Mouse (Mus musculus): ENCODE measurements at regions not wholly inside any gene's neighbourhood (a gene's known extent, or its start where the extent isn't known, plus 50 kb on each side); places are given as distances from the start of the nearest gene placed in this dataset.

DNA sequence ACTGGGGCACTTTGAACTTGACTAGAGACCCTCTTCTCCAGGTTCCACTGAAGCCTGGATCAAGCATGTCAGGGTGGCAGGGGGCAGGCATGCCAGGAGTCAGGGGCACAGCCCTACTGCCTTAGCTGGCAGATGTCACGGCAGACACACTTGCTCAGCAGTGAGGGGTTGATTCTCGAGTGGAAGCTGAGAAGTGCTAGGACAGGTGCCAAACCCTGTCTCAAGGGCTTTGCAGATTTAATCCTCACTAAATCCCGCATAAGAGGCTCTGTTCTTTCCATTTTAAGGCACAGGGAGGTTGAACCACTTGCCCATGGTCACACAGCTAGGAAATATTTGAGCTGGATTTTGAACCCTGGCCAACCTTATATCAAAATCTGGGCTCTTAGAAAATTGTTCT is 223.5 kb upstream of the Mvb12b start:
- DNase-seq, result no peak

GRCm38 (mm10) chr2:34110582-34110981 is 222.8 kb upstream of the Mvb12b start:
- DNase-seq, result no peak

- DNase-seq, result no peak
These were observed 220.0 kb upstream of the Mvb12b start for GRCm38 (mm10) chr2:34107566-34108303.

GRCm38 (mm10) chr2:34106837-34107565 is 219.3 kb upstream of the Mvb12b start:
- DNase-seq, result no peak

GRCm38 (mm10) chr2:34106245-34106644 is 218.5 kb upstream of the Mvb12b start:
- DNase-seq, result no peak

- DNase-seq, result no peak
These were observed 217.7 kb upstream of the Mvb12b start for GRCm38 (mm10) chr2:34105271-34106051.

DNA sequence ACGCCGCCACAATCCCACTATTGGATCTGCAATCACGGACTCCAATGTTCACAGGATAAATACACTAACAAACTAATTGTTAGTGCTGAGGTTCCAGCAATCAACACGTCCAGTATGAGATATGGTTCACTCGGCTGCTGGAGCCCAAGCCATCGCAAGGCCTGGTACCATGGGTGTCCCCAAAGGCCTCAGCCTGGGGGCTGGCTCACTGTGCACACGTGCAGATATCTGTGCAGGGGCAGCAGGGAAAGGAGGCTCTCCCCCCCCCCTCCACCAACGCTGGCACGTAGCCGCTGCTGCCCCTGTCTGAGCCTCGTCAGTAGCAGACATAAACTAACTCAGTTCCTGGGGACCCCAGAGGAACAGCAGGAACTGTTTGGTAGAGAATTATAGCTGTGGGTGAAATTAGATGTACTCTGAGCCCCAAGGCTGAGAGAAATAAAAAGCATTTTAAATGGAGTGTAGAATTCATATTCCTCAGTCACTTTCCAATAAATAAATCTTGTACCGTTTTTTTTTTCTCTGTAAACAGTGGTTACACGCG is 210.3 kb upstream of the Mvb12b start:
- DNase-seq, result no peak

DNA sequence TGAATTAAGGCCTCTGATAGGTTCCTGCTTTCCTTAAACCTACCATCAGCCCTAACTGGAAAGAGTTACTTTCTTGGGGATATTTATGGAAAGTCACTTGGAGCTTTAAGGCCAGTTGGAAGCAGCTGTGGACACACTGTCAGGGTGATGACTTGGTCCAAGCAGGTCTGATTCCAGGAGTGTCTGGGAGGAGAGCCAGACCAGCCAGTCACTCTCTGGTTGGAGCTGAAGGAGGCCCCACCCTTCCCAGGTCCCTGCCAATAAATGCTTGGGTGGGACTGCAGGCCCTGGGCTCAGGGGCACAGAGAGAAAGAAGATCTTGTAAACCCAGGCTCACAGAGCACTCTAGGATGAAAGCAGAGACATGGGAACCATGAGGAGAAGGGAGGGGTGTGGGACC is 208.8 kb upstream of the Mvb12b start:
- no peak for DNase-seq

DNA sequence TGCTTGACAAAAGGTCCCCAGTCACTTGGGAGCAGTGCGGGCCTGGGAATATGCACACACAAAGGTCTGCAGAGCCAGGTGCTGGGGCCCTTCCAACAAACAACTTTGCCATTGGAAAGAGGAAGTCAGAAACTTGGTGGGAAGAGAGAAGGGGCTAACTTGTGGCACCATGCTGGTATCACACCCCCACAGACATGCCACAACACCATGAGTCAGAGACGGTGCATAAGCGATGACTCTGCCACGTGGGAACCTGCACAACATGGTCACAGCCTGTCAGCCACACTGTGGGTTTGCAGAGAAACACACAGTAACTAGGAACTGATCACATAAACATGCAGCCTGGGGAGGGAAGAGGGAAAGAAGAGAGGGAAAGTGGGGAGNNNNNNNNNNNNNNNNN is 201.1 kb upstream of the Mvb12b start:
- DNase-seq, result no peak

DNA sequence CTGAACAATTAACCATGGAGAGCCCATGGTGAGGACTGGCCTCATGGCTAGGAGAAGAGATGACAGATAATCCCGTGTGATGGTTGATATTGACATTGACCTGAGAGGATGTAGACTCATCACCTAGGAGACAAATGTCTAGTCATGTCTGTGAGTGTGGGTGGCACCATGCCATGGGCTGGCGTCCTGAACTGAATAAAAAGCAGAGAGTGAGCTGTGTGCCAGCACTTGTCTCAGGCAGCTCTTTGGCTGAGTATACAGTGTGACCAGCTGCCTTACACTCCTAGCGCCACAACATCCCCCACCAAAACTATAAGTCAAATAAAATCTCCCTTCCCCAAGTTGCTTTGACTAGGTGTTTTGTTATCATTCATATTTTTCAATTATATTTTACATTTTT is 198.4 kb upstream of the Mvb12b start:
- no peak for DNase-seq

DNA sequence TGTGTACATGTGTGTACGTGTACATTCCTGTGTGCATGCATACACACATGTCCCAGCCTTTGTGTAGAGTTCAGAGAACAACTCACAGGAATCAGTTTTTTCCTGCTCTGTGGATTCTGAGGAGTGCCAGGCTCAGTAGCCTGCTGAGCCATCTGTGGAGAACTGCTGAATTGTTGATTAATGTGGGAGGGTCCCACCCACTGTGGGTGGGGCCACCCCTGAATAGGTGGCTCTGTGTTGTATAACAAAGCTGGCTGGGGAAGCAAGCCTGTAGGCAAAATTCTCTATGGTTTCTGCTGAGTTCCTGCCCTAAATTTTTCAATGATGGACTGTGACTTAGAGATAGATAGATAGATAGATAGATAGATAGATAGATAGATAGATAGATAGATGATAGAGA is 196.8 kb upstream of the Mvb12b start:
- no peak for DNase-seq

GRCm38 (mm10) chr2:34082486-34082885 is 194.7 kb upstream of the Mvb12b start:
- DNase-seq, result no peak

GRCm38 (mm10) chr2:34080176-34080575 is 192.4 kb upstream of the Mvb12b start:
- DNase-seq, result no peak

DNA sequence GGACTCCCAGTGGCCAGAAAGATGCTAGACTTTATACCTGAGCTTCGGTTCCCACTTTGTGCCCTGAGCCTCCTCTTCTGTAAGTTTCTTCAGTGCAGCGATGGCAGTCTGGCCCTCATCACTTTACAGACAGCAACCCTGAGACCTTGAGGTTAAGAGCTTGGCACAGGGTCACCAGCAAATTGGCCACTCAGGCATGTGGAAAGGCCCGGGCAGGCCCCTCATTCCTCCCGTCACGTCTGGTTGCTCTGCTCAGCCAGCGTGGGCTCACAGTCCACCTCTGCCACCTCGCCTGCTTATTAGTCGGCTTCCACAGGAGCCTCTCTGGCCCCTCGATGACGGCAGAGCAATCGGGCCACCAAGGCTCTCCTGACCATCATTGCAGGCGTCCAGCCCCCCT is 191.5 kb upstream of the Mvb12b start:
- DNase-seq, result no peak

DNA sequence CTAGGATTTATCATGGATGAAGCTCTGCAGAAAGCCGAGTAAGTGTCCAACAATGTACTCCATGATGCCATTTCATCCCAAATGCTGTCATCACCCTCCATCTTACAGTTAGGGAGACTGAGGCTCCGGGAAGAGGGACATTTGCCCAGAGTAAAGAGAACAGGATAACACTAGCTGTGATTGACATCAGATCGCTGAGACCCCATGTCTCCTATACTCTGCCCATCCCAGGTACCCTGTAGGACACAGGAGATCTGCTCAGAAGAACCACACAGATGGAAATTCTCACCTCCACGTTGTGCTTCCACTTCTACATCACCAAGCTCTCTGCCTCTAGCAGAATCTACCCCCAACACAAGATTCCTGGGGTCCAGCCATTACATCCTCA is 191.1 kb upstream of the Mvb12b start:
- DNase-seq, result no peak

- no peak for DNase-seq
These were observed 190.6 kb upstream of the Mvb12b start for GRCm38 (mm10) chr2:34078248-34078874.

GRCm38 (mm10) chr2:34076346-34076745 is 188.6 kb upstream of the Mvb12b start:
- DNase-seq, result no peak

GRCm38 (mm10) chr2:34074066-34074465 is 186.3 kb upstream of the Mvb12b start:
- no peak for DNase-seq

GRCm38 (mm10) chr2:34065592-34065991 is 177.8 kb upstream of the Mvb12b start:
- DNase-seq, result no peak

GRCm38 (mm10) chr2:34065090-34065489 is 177.3 kb upstream of the Mvb12b start:
- DNase-seq, result no peak

- DNase-seq, result no peak
These were observed 168.8 kb upstream of the Mvb12b start for GRCm38 (mm10) chr2:34056552-34056951.

DNA sequence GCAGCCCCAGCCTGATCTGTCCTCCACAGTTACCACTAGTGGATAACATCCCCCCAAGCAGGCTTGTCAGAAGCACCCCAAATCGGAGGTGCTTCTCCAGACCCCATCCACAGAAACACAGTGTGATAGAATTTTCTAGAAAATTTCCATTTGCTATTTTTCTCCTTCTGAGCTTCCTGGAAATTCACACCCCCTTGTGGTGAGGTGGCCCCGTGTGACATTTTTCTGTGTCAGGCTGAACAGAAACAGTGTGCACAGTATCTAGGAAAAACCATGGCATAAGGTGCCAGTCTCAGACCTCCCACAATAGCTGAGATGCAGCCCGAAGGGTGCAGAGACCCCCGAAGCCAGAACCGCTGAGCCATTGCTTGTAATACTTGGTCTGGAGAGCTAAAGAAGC is 155.3 kb upstream of the Mvb12b start:
- DNase-seq, result no peak

DNA sequence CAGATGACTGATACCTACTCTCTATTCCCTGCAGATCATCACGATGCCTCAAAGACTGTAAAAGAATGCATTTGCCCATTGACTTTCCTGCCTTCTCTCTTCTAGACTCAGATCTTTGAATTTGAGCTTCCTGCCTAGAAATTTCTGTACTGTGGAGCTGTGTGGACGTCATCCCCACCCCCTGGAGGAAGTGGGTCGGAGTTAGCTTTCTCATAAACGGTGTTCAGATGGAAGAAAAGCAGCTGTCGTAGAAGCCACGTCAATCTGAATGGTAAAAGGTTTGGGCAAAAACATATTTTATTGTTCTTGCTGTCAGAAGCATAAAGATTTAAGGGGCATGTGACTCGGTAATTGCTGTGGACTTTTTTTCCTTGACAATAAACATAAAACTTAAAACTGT is 154.6 kb upstream of the Mvb12b start:
- no peak for DNase-seq

Data from cerebellum, adult 11 months (tissue).